Mouse (Mus musculus) thymus, postnatal 4 days (tissue): ENCODE results near the gene AA986860.

ENCODE experiments used
- DNase-seq: peaks from one replicate; pipeline ENCODE4 v3.0.0; 2021

Gene AA986860

DNA sequence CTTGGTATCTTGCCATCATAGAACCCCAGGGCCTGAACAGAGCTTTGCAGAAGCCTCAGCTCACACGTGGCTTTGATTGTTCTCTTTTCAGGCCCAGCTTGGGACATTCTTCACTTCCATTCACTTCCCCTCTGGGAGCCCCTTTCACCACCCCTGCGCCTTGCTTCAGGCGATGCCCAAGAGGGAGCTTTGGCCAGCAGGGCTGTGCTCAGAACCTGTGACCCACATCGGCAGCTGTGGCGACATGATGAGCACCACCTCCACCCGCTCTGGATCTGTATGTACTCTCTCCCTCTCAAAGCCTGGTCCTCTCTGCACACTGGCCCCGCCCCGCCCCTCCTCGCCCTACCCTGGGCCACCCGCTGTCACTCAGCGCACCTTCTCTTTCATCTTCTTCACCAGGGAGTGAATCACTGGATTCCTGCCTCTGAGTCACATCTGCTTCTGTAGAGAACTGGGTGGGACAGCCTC lies 5.7 kb downstream of the AA986860 start:
- no peak for DNase-seq

DNA sequence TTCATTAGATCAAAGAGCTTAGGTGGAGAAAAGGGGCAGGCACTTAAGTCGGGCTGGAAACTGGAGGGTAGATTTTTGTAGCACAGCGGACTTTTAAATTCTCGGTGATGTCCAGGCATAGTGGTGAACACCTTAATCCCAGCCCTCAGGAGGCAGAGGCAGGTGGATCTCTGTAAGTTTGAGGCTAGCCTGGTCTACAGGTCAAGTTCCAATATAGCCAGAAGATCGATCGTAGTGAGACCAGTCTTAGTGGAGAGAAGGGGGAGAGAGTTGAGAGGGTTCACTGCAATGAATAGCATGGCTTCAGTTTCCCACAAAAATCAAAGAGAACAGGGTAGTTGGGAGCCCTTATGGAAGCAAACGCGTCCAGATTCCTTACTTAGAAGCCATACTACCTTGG lies 6.1 kb downstream of the AA986860 start:
- DNase-seq: no peak

DNA sequence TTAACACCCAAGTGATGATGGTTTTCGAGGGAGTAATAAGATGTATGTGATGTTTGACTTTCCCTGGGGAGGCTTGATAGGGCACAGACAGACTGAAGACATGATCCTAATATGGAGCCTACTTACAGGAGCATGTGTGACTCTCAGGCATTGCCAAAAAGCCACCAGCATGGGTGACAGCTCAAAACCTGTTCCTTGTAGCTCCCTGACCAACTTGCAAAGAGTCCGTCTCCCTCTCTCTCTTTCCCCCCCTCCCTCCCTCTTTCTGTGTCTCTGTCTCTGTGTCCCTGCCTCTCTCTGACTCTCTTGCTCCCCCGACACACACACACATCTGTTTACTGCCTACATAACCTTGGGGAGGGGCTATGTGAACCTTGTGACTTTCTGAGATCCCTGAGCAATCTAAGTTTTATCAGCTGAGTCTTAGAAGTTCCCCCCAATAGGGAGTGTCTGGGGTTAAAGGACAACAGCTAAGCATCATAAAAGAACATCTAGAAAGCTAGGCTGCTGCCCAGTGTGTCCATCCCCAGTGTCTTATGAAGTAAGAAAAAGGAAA lies 6.9 kb downstream of the AA986860 start:
- DNase-seq: no peak

DNA sequence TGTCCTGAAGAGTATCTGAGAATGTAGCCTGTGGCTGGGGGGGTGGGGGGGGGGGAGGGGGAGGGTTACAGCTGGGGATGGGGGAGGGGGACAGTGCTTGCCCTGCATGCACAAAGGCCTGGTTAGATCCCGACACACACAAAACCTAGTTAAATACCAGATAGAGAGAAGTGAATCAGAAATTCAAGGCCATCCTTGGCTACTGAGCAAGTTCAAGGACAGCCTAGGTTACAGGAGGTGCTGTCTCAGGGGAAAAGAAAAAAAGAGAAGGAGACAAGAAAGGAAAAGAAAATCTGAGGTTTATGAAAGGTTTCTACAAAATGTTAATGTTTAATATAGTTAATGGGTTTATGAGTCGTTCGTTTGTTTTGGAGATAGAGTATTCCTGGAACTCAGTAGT lies 7.9 kb downstream of the AA986860 start:
- DNase-seq: no peak

DNA sequence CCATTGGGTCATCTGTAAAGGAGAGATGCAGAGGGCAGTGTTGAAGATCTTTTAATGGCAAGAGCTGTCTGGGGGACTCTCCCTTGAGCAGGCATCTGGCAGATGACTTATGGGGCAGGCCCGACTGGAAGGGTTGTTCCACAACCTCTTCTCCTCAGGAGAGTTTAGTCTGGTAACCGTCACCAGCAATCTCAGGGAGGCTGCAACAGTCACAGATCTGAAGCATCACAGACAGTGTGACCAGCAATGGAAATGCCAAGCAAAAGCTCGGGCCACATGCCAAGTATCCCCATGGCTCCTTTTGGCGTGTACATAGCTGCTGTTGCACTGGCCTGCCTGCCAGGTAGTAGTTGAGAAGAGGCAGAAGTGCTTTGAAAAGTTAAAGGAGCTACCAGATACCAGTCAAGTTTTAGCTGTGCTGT lies 8.5 kb downstream of the AA986860 start:
- no peak for DNase-seq

DNA sequence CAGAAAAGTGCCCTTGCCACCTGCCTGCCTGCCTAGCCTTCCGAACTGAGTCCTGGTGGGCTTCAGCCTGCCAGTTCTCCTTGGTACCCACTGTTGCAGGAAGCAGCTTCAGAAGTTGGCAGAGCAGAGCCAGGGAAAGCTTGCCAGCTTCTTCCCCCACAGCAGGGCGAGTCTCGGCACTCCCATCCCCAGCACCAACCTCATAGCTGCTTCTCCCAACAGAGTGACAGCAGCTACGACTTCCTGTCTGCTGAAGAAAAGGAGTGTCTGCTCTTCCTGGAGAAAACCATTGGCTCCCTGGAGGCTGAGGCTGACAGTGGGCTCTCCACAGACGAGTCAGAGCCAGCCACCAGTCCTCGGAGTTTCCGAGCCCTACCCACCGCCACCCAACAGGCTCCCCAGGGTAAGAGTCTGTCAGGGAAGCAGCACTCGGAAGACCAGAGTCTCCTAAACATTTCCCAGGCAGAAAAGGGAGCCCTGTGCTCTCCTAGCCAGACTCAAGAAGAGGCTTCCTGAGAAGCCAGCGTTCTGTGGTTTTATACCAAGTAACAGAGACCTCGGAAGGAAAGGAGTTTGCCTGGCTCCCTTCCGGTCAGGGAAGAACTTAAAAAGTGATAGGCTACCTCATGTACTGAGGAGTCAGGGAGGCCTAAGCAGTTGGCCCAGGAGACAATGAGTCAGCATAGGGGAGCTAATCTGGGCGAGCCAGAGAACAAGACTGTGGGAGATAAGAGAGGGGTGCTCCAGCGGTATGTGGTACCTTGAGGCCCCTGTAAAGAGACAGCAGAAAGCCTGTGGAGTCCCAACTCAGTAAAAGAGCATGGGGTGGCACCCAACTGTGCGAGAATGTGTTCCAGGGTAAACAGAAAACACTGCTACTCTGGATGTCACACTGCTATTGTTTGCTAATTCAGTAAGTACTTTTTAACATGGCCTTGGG lies 9.3 kb downstream of the AA986860 start:
- peak; percentile 28 for DNase-seq

DNA sequence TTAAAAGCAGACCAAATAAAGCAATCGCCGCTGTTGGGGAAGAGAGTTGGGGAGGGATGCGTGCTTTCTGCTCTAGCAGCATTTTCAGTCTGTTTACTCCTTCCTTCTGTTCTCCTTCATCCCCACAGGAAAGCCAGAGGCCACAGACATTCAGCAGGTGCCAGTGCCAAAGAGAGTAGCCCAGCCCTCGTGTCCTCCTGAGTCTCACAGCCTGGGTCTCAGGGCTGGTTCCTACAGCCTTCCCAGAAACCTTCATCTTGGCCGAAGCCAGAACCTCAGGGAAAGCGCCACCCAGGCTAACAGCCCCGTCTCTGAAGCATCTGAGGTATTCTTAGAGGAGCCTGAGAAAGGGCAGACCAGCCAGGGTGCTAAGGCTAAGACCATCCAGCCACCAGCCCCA lies 10.4 kb downstream of the AA986860 start:
- DNase-seq: no peak

DNA sequence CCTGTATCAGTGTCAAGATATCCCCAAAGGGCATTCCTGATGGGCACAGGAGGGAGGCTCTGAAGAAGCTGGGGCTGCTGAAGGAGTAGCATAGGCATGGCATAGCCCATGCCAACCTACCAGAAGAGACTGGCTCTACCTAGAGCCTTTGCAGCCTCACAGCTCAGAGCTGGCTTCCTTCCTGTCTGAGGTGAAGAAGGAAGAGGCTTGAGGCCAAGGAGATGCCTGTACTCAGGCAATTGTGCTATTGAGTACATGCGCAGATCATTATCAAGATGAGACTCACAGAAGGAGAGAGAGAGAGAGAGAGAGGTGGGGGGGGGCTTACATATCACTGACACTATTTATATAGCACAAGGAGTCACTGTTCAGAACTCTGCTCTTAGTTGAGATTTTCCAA lies 12.0 kb downstream of the AA986860 start:
- peak; percentile 37 for DNase-seq

DNA sequence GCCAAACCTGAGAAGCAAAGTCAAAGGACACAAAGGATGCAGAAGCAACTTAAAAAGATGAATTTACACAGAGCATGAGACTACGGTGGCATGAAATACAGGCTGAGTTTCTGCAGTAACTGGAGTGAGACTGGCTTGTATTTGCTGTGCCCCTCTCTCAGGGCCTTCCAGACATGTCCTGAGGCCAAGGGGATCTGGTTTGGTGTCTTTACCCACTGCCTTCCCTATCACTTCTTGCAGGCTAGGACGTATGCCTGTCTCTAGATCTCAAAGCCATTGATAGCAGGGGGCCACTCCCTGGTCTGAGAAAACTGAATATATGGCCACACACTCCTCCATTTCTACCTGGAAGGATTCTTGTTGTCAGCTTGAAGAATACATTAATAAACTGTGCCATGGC lies 12.4 kb downstream of the AA986860 start:
- DNase-seq: no peak

DNA sequence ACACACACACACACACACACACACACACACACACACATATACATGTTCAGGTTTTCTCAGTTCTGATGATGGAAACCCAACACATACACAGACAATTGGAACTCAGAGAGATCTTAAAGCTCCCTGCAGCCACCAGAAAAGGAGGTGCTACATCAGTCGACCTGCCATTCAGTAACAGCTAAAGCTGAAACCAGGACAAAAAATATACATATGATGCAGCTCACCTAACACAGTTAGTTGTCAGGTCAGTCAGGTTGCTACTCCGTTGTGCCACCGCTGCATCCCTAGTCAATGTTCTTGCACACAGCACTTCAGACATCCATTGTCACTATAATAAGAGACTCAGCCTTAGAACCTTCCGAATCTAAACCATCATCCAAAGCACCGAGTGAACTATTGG lies 13.2 kb downstream of the AA986860 start:
- no peak for DNase-seq

DNA sequence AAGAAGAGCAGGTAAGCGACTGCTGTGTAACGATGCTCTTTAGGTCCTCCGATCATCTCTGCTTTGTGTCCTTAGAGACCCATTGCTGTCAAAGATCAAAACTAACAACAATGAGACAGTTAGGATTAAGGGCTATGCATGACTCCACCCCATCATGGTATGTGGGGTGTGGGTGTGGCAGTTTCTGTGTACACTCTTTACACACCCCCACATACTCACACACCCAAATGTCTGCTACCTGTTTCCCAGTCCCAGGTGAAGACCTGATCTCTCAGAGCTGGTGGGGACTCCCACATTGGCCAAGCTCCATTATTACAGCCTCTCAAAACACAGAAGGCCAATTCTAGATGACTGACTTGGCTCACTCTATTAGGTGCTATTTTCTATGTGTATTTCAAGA lies 13.8 kb downstream of the AA986860 start:
- DNase-seq: no peak

DNA sequence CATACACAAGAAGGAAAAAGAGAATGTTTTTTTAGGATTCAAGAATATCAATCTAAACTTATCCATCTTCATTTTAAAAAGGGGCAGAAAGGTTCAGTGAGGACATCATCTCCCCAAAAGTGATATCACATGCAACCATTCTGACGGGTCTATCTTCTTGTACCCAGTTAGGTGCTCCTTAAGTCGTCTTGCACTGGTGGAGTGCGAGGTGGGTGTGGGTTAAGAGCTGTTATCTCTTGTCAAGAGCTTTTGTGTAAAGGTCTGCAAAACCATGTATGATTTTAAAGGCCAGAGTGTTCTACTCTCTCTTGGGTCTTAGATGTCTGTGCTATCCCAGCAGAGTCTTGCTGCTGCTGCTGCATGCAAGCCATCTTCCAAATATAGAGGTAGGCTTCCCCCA lies 15.0 kb downstream of the AA986860 start:
- no peak for DNase-seq

DNA sequence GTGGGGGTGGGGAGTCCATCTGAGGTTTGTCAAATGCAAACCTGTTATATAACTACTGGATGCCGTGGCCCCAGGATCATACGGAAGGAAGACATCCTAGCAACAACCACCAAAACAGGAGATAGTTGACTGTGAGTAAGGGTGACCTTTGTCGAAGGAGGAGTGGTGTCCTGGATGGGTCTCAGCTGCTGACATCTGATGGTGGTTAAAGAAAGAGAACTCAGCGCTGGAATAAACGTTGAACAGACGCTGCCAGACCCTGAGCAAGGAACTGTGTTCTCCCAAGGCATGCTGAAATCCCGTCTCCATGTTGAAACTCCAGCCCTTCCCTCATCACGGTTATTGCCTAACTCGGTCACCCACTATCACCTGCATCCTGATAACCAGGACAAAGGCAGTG lies 27.9 kb downstream of the AA986860 start:
- DNase-seq: no peak

DNA sequence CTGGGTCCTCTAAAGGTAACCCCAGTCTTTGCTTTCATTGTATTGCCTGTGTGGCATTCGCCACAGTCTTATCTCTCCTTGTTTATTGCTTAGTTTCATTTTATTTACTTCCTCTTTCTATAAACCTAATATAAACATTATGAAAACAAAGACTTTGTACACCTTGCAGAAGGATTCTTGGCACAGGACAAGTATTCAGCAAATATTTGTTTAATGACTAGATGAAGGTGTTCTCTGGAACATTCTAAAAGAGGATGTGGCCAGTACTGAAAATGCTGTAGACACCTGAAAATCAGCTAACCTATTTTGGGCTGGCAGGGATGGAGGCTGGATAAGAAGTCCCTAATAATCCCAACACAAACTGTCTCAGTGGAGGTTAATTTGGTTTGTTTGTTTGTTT lies 29.8 kb downstream of the AA986860 start:
- no peak for DNase-seq

DNA sequence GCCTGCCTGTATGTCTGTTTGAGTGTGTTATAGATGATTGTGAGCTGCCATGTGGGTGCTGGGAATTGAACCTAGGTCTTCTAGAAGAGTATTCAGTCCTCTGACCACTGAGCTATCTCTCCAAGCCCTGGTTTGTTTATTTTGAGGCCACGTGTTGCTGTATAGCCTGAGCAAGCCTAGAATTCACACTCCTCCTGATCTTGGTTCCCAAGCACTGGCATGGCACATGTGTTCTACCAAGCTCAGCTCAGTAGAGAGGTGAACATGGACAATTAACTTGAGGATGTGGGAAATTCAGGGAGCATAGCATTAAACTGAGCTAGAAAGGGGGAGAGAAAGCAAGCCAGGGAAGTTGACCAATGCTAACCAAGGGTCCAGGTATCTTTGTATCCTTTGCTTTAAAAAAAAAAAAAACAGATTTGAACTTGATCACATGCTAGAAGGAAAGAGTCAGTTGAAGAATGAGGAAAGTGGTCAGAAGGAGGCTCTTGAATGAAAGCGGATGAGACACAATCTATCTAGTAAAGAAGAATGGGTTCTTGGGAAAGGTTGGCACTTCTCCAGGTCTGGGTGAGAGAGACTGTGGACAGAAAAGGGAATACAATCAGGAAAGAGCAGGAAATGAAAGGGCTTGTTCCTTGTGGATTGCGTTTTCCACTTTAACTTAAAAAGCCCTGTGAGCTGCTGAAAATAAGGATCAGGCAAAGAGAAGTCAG lies 30.4 kb downstream of the AA986860 start:
- no peak for DNase-seq

DNA sequence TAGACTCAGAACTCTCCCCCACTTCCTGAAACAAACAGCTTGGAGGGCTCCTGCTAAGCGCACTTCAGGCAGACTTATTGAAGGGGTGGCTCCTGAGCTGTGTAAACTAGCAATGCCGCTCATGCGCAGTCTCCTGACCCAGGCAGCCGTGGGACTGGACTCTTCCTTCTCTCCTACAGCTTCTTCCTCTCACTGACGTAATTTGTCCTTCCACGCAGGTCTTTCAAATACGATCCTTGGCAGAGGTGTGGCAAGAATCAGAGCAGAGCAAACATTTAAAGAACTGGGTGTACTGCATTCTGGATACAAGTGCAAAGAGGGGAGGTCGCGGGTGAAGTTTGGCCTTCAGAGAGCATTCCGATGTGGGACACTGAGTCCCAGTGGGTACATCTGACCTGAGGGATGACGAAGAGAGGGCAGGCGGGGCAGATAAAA lies 32.3 kb downstream of the AA986860 start:
- DNase-seq: no peak

DNA sequence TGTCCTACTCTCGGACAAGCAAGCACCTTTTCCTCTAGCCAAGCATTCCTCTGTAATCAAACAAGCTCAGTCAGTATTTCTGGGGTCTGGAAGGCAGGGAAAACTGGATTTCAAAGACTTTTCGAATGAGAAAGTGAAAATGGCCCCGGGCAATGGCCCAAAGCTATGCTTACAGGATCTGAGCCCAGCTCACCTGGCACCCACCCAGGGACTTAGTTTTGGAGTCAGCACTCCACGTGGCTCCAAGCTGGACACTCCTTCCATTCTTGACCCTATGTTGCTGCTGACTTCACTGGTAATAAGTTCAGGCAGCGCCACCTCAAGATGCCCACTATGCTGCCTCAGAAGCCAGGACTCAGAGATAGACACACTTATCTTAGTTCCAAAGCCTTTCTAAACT lies 35.3 kb downstream of the AA986860 start:
- no peak for DNase-seq

DNA sequence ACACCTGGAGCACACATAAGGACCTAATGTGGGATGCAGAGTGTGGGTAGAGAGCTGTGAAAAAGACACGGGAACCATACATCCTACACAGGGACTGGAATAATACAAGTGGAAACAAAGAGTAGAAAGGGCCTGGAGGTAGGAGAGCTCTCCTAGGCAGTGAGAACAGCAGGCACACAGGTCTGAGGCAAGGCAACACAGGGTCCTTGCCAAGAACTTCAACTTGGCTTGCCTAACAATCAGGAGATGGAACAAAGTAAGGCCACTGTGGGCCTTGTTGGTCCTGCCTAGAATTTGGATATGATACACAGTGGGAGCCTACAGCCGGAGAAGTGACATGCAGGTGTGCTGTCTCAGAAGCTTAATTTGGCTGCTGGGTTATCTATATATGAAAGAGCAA lies 38.1 kb downstream of the AA986860 start:
- no peak for DNase-seq

DNA sequence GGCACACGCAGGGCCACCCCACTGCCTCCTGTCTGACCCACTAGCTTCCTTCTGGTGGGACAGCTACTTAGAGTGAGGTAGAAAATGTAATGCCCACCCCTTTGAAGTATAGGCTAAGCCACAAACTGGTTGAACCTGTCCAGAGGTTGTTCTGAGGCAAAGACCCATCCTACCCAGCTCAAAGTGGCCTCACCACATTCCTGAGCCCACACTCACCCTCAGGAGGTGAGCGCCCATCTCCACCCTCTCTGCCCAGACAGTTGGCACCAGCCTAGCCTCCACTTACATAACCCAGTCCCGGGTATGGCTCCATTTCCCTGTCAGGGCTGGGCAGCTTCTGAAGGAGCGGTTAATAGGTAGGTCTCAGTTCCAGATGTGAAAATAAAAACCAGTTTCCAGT lies 38.7 kb downstream of the AA986860 start:
- no peak for DNase-seq

DNA sequence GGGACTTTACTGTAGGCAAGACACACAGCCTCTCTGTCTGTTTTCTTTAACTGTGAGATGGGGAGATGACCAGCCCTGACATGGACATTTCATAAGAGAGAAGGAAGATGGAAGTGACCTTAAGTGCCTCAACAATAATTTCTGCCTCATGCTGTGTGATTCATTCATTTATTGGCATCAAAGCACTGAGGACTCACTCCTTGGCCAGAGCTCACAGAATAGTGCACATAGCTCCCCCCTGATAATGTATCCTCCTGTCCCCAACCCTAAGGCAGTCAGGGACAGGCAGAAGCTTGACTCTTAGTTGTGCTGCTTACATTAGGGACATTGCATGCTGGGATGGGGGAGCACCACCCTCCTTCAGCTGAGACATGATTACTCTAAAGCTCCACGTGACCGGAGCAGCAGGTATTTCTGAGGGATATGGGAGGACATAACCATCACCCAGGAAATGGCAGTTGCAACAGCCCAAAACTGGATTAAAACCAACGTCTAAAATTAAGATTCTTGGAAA lies 39.3 kb downstream of the AA986860 start:
- no peak for DNase-seq

DNA sequence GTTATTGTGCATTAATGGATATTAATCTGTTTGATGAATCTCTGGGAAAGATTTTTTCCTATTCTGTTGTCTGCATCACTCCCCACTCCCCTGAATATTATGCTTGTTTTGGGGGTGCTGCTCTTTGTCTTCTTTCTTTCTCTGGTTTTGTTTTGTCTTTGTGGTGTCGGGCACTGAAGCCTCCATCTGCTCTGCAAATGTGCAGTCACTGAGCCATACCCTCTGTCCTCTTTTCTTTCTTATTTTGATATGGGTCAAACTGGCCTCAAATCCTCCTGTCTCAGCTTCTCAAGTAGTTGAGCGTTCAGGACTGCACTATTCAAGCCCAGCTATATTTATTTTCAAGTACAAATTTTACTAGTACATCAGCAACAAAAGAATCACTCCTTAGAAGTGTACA lies 43.5 kb downstream of the AA986860 start:
- no peak for DNase-seq

DNA sequence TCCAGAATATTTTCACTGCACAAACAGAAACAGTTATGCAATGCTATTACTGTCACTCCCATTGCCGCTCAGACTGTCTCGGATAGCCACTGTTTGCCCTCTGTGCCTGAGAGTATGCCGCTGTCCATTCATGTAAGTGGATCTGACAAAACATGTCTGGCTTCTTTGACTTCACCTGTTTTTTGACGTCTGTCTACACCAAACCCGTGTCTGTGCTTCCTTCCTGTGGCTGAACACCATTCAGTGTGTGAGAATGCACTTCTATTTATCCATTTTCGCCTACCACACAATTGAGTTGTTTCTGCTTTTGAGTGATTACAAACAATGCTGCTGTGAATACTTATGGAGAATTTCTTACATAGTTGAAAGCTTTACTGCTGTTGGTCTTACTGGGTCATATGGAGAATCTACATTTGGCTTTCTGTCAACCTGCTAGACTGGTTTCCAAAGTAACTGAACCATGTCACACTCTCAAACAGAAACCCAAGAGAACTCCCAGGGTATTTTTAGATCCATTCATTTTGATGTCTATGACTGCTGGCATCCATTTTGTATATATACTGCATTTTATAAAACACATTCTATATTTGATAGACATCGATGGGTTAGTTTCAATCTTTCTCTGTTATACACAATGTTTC lies 44.0 kb downstream of the AA986860 start:
- DNase-seq: no peak

DNA sequence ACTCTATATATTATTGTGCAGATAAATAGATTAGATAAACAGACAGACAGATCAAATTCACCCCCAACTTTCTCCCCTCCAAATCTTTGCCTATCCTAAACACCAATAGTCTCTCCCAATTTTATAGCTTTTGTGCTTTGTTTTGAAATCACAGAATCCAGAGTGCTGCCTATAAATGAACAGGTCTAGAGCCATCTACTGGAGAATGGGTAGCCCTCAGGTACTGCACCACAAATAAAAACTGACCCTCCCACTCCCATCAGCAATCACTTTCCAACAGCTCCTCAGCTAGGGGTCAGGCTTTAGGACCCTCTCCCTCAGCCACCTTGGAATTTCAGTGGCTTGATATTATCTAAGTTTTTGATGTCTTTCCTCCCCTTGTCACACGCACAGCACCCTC lies 44.9 kb downstream of the AA986860 start:
- DNase-seq: no peak
